Mouse (Mus musculus) frontal cortex, adult 2 months (tissue): Measurements from ENCODE around the gene Tox4. TPM values are rescaled to one million over a fixed set of nuclear protein-coding genes. Genes with fewer than 3 reads are reported as not detected.

Experiments
- polyA plus RNA-seq: library from polyadenylated mRNA; depleted of rRNA; stranded (reverse); fragments of >200 nt; gene quantifications from 2 replicates; pipeline ENCODE4 v1.2.3, GENCODE M21; 2012; rRNA removed

The Tox4 gene
- polyA plus RNA-seq, 1 experiment: 39.7 TPM

Other genes starting within 250 kb of the Tox4 start
- gene Olfr221, start 236.7 kb upstream of the Tox4 start, polyA plus RNA-seq: 0.08 and 0.15 TPM in 2 replicates
- 260 and 273 TPM in 2 replicates for gene Hnrnpc, start 175.1 kb upstream of the Tox4 start, polyA plus RNA-seq
- gene Rpgrip1, start 168.4 kb upstream of the Tox4 start, polyA plus RNA-seq: 1.4 and 2.0 TPM in 2 replicates
- gene Supt16, start 81.7 kb upstream of the Tox4 start, polyA plus RNA-seq: 33.0 and 33.4 TPM in 2 replicates
- 60.2 and 62.5 TPM in 2 replicates for gene Chd8, start 21.4 kb upstream of the Tox4 start, polyA plus RNA-seq
- 48.0 and 50.4 TPM in 2 replicates for gene Rab2b, start 399 bp downstream of the Tox4 start, polyA plus RNA-seq
- 36.2 and 39.2 TPM in 2 replicates for gene Mettl3, start 26.0 kb downstream of the Tox4 start, polyA plus RNA-seq
- gene Sall2, start 49.6 kb downstream of the Tox4 start, polyA plus RNA-seq: 38.1 and 39.0 TPM in 2 replicates
- 0.08 TPM in 1 of 2 replicates, not detected in the other for gene Olfr1513, start 77.3 kb downstream of the Tox4 start, polyA plus RNA-seq
- gene Olfr1512, start 100.0 kb downstream of the Tox4 start, polyA plus RNA-seq: not detected in 2 replicates
- gene Olfr1511, start 118.2 kb downstream of the Tox4 start, polyA plus RNA-seq: 0.11 TPM in 1 of 2 replicates, not detected in the other
- not detected in 2 replicates for gene Olfr1510, start 135.2 kb downstream of the Tox4 start, polyA plus RNA-seq
- gene Olfr1509, start 163.8 kb downstream of the Tox4 start, polyA plus RNA-seq: not detected in 2 replicates
- 0.02 TPM in 1 of 2 replicates, not detected in the other for gene Olfr1508, start 188.3 kb downstream of the Tox4 start, polyA plus RNA-seq
- 0.36 TPM in 1 of 2 replicates, not detected in the other for gene Olfr1507, start 216.6 kb downstream of the Tox4 start, polyA plus RNA-seq